Mouse (Mus musculus) ES-Bruce4 (cell line): ENCODE results near the gene Sorbs2.

Experiments
- CTCF ChIP-seq: IDR thresholded peaks from one replicate; pipeline ENCODE4 v1.8.1; 2011; ENCODE audit warnings: low read depth, low read length
- EP300 ChIP-seq: IDR thresholded peaks from 2 replicates; pipeline ENCODE4 v1.6.1; 2011; ENCODE audit warnings: low read depth, low read length; ENCODE audit not compliant: insufficient read depth
- POLR2A ChIP-seq: IDR thresholded peaks from one replicate; pipeline ENCODE4 v1.8.1; 2011; ENCODE audit warnings: low read length; ENCODE audit not compliant: insufficient read depth

DNA sequence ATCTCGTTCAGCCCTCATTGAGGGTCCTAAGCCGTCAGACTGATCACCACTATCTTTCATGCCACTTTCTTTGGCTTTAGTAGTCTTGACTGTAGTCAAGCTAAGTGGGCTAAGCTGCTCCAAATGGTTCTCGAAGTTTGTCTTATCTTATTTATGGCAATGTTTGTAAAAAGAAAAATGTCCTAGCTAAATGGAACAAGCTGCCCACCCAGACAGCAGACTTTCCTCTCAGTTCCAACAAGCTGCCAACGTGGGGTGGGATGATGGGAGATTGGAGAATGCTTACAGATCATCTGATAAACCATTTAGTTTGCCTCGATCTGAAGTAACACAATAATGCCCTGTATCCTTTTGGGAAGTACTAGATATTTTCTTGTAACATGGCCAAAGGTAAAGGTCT, 223.2 kb downstream of the Sorbs2 start:
- no peak for TF ChIP-seq POLR2A
- no peak for TF ChIP-seq CTCF
- TF ChIP-seq EP300: no peak
